In genomic region chrX:166239520-166239919, GRCm38 (mm10) we compare ENCODE assay signal across 9 mouse cellular contexts. TPM values are rescaled to one million over a fixed set of nuclear protein-coding genes. Genes with fewer than 3 reads are reported as not detected.
DNase-seq lines count a peak whose midpoint lies in the region; ATAC-seq and TF ChIP-seq lines count a peak whose summit lies in the region.
"Had no signal": no experiment of that assay in that cellular context is flagged by ENCODE, and none has a peak within 500 bp of the region (broad histone marks: within the 10 kb centered on the region; RNA-seq: fewer than 3 reads in every experiment).

No protein-coding gene starts in this region.

- no peaks in the 10 kb centered on the region for H3K79me2 ChIP-seq in myocyte (ENCODE audit: control insufficient read depth, insufficient read depth)

- peak overlapping the region; percentile 43 for H3ac ChIP-seq in myocyte (ENCODE audit: control insufficient read depth, insufficient read length)

- WGBS in heart, embryonic 13.5 days = 23% methylated on average over 13 of the region's 13 CpGs
- WGBS in hindbrain, embryonic 16.5 days = 17% methylated on average over 13 of the region's 13 CpGs

- H3K27ac ChIP-seq in heart, embryonic 13.5 days (replicated peaks) = no peak overlapping the region
- peak overlapping the region; percentile 26; the same call in 1 of the 2 replicates for H3K27ac ChIP-seq in hindbrain, embryonic 16.5 days (ENCODE audit: low read depth, low read length)

- peaks cover 34% of the 10 kb centered on the region for H3K27me3 ChIP-seq in heart, embryonic 13.5 days (replicated peaks)
- H3K27me3 ChIP-seq in hindbrain, embryonic 16.5 days (replicated peaks; ENCODE audit: control insufficient read depth, insufficient read depth, low read length) = no peaks in the 10 kb centered on the region
- H3K27me3 ChIP-seq in myocyte (ENCODE audit: control insufficient read depth, insufficient read depth, insufficient read length) = no peaks in the 10 kb centered on the region

- no peaks in the 10 kb centered on the region for H3K36me3 ChIP-seq in heart, embryonic 13.5 days
- H3K36me3 ChIP-seq in hindbrain, embryonic 16.5 days (ENCODE audit: control insufficient read depth, insufficient read depth, low read length) = no peaks in the 10 kb centered on the region
- H3K36me3 ChIP-seq in myocyte (ENCODE audit: control insufficient read depth, insufficient read depth) = no peaks in the 10 kb centered on the region
- H3K36me3 ChIP-seq: G1E had no signal

- peak overlapping the region; percentile 75 for H3K9ac ChIP-seq in heart, embryonic 13.5 days
- H3K9ac ChIP-seq in hindbrain, embryonic 16.5 days (ENCODE audit: low read depth, low read length) = peak overlapping the region; percentile 74

- H3K4me3 ChIP-seq in heart, embryonic 13.5 days = peak overlapping the region; percentile 59
- peak overlapping the region; percentile 55 for H3K4me3 ChIP-seq in hindbrain, embryonic 16.5 days (ENCODE audit: low read length)
- peak overlapping the region; percentile 7 for H3K4me3 ChIP-seq in myocyte

- peak overlapping the region; percentile 91 for H3K4me2 ChIP-seq in heart, embryonic 13.5 days
- peak overlapping the region; percentile 60 for H3K4me2 ChIP-seq in hindbrain, embryonic 16.5 days (ENCODE audit: low read length)
- H3K4me2 ChIP-seq in myocyte (ENCODE audit: low read depth) = peak overlapping the region; percentile 73

- ATAC-seq in heart, embryonic 13.5 days (ENCODE audit: extremely low read depth, insufficient number of reproducible peaks, low FRiP score, low TSS enrichment) = no peak
- peak; percentile 25; the same call in 1 of the 2 replicates for ATAC-seq in hindbrain, embryonic 16.5 days

- intact Hi-C loops in heart, postnatal 25 days (cut with DNase I) = no loop called here

- no peak for TF ChIP-seq CTCF in brain, embryonic 14.5 days (IDR thresholded peaks at IDR 0.05; ENCODE audit: borderline replicate concordance, extremely low read depth, insufficient read depth, insufficient read length)

- DNase-seq in heart, postnatal 25 days (ENCODE audit: low spot score) = no peak
- peak; percentile 30 for DNase-seq in brain, embryonic 14.5 days (ENCODE audit: low read depth)
- DNase-seq in ovary, postnatal 10 days (ENCODE audit: low spot score) = no peak
- no peak for DNase-seq in testis, postnatal 10 days (ENCODE audit: low spot score)
- DNase-seq in left cerebral cortex, adult 18-20 months (ENCODE audit: low spot score in 2 of 2) = no peak

- no peaks in the 10 kb centered on the region for H3K4me1 ChIP-seq in heart, embryonic 13.5 days
- no peaks in the 10 kb centered on the region for H3K4me1 ChIP-seq in hindbrain, embryonic 16.5 days (ENCODE audit: control insufficient read depth, insufficient read depth, low read depth, low read length)

- no peak for TF ChIP-seq POLR2A in brain, embryonic 14.5 days (IDR thresholded peaks at IDR 0.05; ENCODE audit: borderline replicate concordance, extremely low read depth, insufficient read depth, insufficient read length, poor library complexity, severe bottlenecking)
- no peak for TF ChIP-seq POLR2A in myocyte (IDR thresholded peaks at IDR 0.05; ENCODE audit: insufficient read length, low read depth)

- no peaks in the 10 kb centered on the region for H3K9me3 ChIP-seq in heart, embryonic 13.5 days
- no peaks in the 10 kb centered on the region for H3K9me3 ChIP-seq in hindbrain, embryonic 16.5 days (ENCODE audit: control insufficient read depth, low read length)
- H3K9me3 ChIP-seq: G1E had no signal

TF ChIP-seq in myocyte, 11 proteins besides CTCF, POLR2A, EP300 and RAD21:
- TF ChIP-seq CEBPB (IDR thresholded peaks at IDR 0.05; ENCODE audit: insufficient read depth, poor library complexity, severe bottlenecking) (no peak), REST (IDR thresholded peaks at IDR 0.05; ENCODE audit: insufficient read depth, insufficient read length) (no peak), MYOD1 (IDR thresholded peaks at IDR 0.05; ENCODE audit: control insufficient read depth in 1 of 3, insufficient read length in 2 of 3, low read depth in 2 of 3) (no peak)

RNA-seq across cellular contexts. Expression of gene Gpm6b, which starts 0.8 kb away (rescaled TPM):
- 7.2 and 7.5 TPM in 2 replicates for polyA plus RNA-seq in heart, embryonic 13.5 days (2015; fragmentation: Nextera tagmentation; extraction: Ambion mirVana)
- 10 to 100 TPM; 12.4 to 12.9 TPM for total RNA-seq in heart, postnatal 25 days (2021)
- 198 and 228 TPM in 2 replicates for polyA plus RNA-seq in brain, embryonic 14.5 days (2012; rRNA removed)
- 303 and 312 TPM in 2 replicates for polyA plus RNA-seq in hindbrain, embryonic 16.5 days (2015; fragmentation: Nextera tagmentation; extraction: Ambion mirVana)
- 3.7 TPM for polyA plus RNA-seq in myocyte (2012; fragmentation: generic; extraction: Trizol)
- 100 to 1,000 TPM; 607 to 613 TPM for total RNA-seq in left cerebral cortex, adult 18-20 months (2021)
- polyA plus RNA-seq: G1E had no signal

Comparison
In these comparisons a context has a peak if more than half of its experiments do, and no peak if none do; other contexts are left out.
1. H3K4me3 ChIP-seq: peak in every context shown above with its lines; median percentile 59 in heart, embryonic 13.5 days; 55 in hindbrain, embryonic 16.5 days; 7 in myocyte.
2. RNA of gene Gpm6b, which starts 0.8 kb away (polyA plus RNA-seq): 303 to 312 TPM in hindbrain, embryonic 16.5 days and 198 to 228 TPM in brain, embryonic 14.5 days; 7.2 to 7.5 TPM in heart, embryonic 13.5 days and 3.7 TPM in myocyte (single experiment); every median in the first group is over 10 times any median in the second.
3. Peak in every context shown above with its lines, with median percentiles within 50 percentile points of each other: H3K4me2 ChIP-seq.